Mouse (Mus musculus): ENCODE results near the gene H2-Ke6.

- TF ChIP-seq CTCF (IDR thresholded peaks at IDR 0.05; ENCODE audit: control insufficient read depth, insufficient read depth, insufficient replicate concordance, low read depth, low read length) (no peak), POLR2A (IDR thresholded peaks at IDR 0.05; ENCODE audit: control insufficient read depth, low read depth, low read length) (no peak)
Measured at GRCm38 (mm10) chr17:34068864-34069263, 41.0 kb upstream of the H2-Ke6 start.

Data from testis, adult 2 months (tissue).